Mouse (Mus musculus): ENCODE measurements around the gene Itk. TPM values are rescaled to one million over a fixed set of nuclear protein-coding genes. Genes with fewer than 3 reads are reported as not detected.
"Not testable (repeated sequence)": the region's sequence is repeated elsewhere in the genome, so short reads cannot be mapped to it uniquely, and the experiment has no call there.

The Itk gene
- polyA plus RNA-seq (2016; fragmentation: Nextera tagmentation; extraction: Ambion mirVana), result not detected in 2 replicates

- H3K9ac ChIP-seq, result no peak within 1 kb of the TSS
- no peaks in the 10 kb centered on the region for H3K36me3 ChIP-seq
- no peak within 1 kb of the TSS for H3K4me2 ChIP-seq
- no peak within 1 kb of the TSS for H3K27ac ChIP-seq
- no peak within 1 kb of the TSS for H3K4me3 ChIP-seq
- H3K9me3 ChIP-seq (replicated peaks), result no peaks in the 10 kb centered on the region
- WGBS (ENCODE audit: insufficient replicate concordance), result 58% methylated on average over 13 of the region's 13 CpGs
- ATAC-seq, result no peak
- peaks cover 4% of the 10 kb centered on the region; the same call in 1 of the 2 replicates for H3K27me3 ChIP-seq (replicated peaks)
- H3K4me1 ChIP-seq, result no peaks in the 10 kb centered on the region
These were observed at the start of gene Itk for GRCm38 (mm10) chr11:46389336-46390117. TSS of gene Itk (minus strand) at chr11:46389515.

- H3K27ac ChIP-seq, result peak overlapping the region; percentile 99
- no peaks in the 10 kb centered on the region for H3K9me3 ChIP-seq (replicated peaks)
- peak overlapping the region; percentile 98 for H3K9ac ChIP-seq
- H3K27me3 ChIP-seq (replicated peaks), result no peaks in the 10 kb centered on the region
- H3K4me2 ChIP-seq, result peak overlapping the region; percentile 65
- H3K4me1 ChIP-seq, result peaks cover 61% of the 10 kb centered on the region
- WGBS (ENCODE audit: insufficient replicate concordance), result 2% methylated on average over 23 of the region's 23 CpGs
- peaks cover 35% of the 10 kb centered on the region for H3K36me3 ChIP-seq
- no peak; the same call in 1 of the 2 replicates for ATAC-seq
- peak overlapping the region; percentile 97 for H3K4me3 ChIP-seq
These were observed 48.2 kb upstream of the Itk start for GRCm38 (mm10) chr11:46437459-46438000.

- peaks cover 55% of the 10 kb centered on the region for H3K4me1 ChIP-seq
- H3K4me2 ChIP-seq, result peak within 1 kb of the TSS; percentile 65
- H3K4me3 ChIP-seq, result peak within 1 kb of the TSS; percentile 97
- H3K36me3 ChIP-seq, result peaks cover 28% of the 10 kb centered on the region
- 2% methylated on average over 59 of the region's 59 CpGs for WGBS (ENCODE audit: insufficient replicate concordance)
- H3K9me3 ChIP-seq (replicated peaks), result no peaks in the 10 kb centered on the region
- peak; percentile 95 for ATAC-seq
- H3K27me3 ChIP-seq (replicated peaks), result no peaks in the 10 kb centered on the region
- peak within 1 kb of the TSS; percentile 99 for H3K27ac ChIP-seq
- H3K9ac ChIP-seq, result peak within 1 kb of the TSS; percentile 98
These were observed 47.6 kb upstream of the Itk start, which contains the start of gene Med7 for GRCm38 (mm10) chr11:46436760-46437458. TSS of gene Med7 (plus strand) at chr11:46436925.

GRCm38 (mm10) chr11:46435363-46435762 lies 46.0 kb upstream of the Itk start:
- H3K36me3 ChIP-seq, result peaks cover 17% of the 10 kb centered on the region
- H3K4me3 ChIP-seq, result peak overlapping the region; percentile 42
- H3K27ac ChIP-seq, result peak overlapping the region; percentile 89
- peak; percentile 55 for ATAC-seq
- 0 out of 2 replicates have a peak overlapping the region, but pooled peaks have one; percentile 63 for H3K9ac ChIP-seq
- H3K4me2 ChIP-seq, result peak overlapping the region; percentile 65
- H3K4me1 ChIP-seq, result peaks cover 43% of the 10 kb centered on the region
- H3K9me3 ChIP-seq (replicated peaks), result no peaks in the 10 kb centered on the region
- no peaks in the 10 kb centered on the region for H3K27me3 ChIP-seq (replicated peaks)

GRCm38 (mm10) chr11:46431129-46431528 lies 41.8 kb upstream of the Itk start:
- Histone ChIP-seq H3K9ac (no peak overlapping the region), H3K9me3 (replicated peaks) (no peaks in the 10 kb centered on the region), H3K4me3 (no peak overlapping the region), H3K4me2 (no peak overlapping the region), H3K4me1 (peaks cover 19% of the 10 kb centered on the region), H3K36me3 (no peaks in the 10 kb centered on the region), H3K27ac (no peak overlapping the region), H3K27me3 (replicated peaks) (no peaks in the 10 kb centered on the region)
- WGBS (ENCODE audit: insufficient replicate concordance), result 19% methylated on average over 3 of the region's 3 CpGs
- peak; percentile 61; the same call in 1 of the 2 replicates for ATAC-seq

GRCm38 (mm10) chr11:46430123-46430522 lies 40.8 kb upstream of the Itk start:
- Histone ChIP-seq H3K4me1 (peaks cover 9% of the 10 kb centered on the region), H3K4me3 (no peak overlapping the region), H3K27me3 (replicated peaks) (no peaks in the 10 kb centered on the region), H3K9me3 (replicated peaks) (no peaks in the 10 kb centered on the region), H3K9ac (no peak overlapping the region), H3K36me3 (no peaks in the 10 kb centered on the region), H3K4me2 (no peak overlapping the region), H3K27ac (no peak overlapping the region)
- WGBS (ENCODE audit: insufficient replicate concordance), result 61% methylated on average over 2 of the region's 2 CpGs
- ATAC-seq, result no peak

GRCm38 (mm10) chr11:46428131-46428530 lies 38.8 kb upstream of the Itk start:
- not testable (repeated sequence) for ATAC-seq; H3K27ac ChIP-seq; H3K27me3 ChIP-seq (replicated peaks); H3K4me3 ChIP-seq; H3K9me3 ChIP-seq (replicated peaks); H3K4me1 ChIP-seq; H3K4me2 ChIP-seq; H3K36me3 ChIP-seq; H3K9ac ChIP-seq
- WGBS (ENCODE audit: insufficient replicate concordance), result 42% methylated on average over 4 of the region's 4 CpGs

GRCm38 (mm10) chr11:46421086-46421888 lies 32.0 kb upstream of the Itk start:
- Histone ChIP-seq H3K27ac (no peak overlapping the region), H3K27me3 (replicated peaks) (no peaks in the 10 kb centered on the region), H3K9ac (no peak overlapping the region), H3K36me3 (no peaks in the 10 kb centered on the region), H3K4me1 (no peaks in the 10 kb centered on the region), H3K4me3 (no peak overlapping the region), H3K9me3 (replicated peaks) (no peaks in the 10 kb centered on the region), H3K4me2 (no peak overlapping the region)
- no peak for ATAC-seq
- WGBS (ENCODE audit: insufficient replicate concordance), result 52% methylated on average over 8 of the region's 8 CpGs

GRCm38 (mm10) chr11:46418860-46419259 lies 29.5 kb upstream of the Itk start:
- no peak overlapping the region for H3K4me2 ChIP-seq
- no peaks in the 10 kb centered on the region for H3K9me3 ChIP-seq (replicated peaks)
- no peak overlapping the region for H3K9ac ChIP-seq
- H3K4me1 ChIP-seq, result no peaks in the 10 kb centered on the region
- no peak overlapping the region for H3K4me3 ChIP-seq
- no peaks in the 10 kb centered on the region for H3K36me3 ChIP-seq
- ATAC-seq, result no peak
- WGBS (ENCODE audit: insufficient replicate concordance), result 71% methylated on average over 5 of the region's 5 CpGs
- no peaks in the 10 kb centered on the region for H3K27me3 ChIP-seq (replicated peaks)
- H3K27ac ChIP-seq, result no peak overlapping the region

- H3K27ac ChIP-seq, result no peak overlapping the region
- no peak overlapping the region for H3K4me3 ChIP-seq
- H3K4me1 ChIP-seq, result no peaks in the 10 kb centered on the region
- no peaks in the 10 kb centered on the region for H3K36me3 ChIP-seq
- H3K4me2 ChIP-seq, result no peak overlapping the region
- WGBS (ENCODE audit: insufficient replicate concordance), result 54% methylated on average over 1 of the region's 1 CpGs
- no peak for ATAC-seq
- no peak overlapping the region for H3K9ac ChIP-seq
- no peaks in the 10 kb centered on the region for H3K27me3 ChIP-seq (replicated peaks)
- no peaks in the 10 kb centered on the region for H3K9me3 ChIP-seq (replicated peaks)
These were observed 29.1 kb upstream of the Itk start for GRCm38 (mm10) chr11:46418438-46418837.

- 42% methylated on average over 2 of the region's 2 CpGs for WGBS (ENCODE audit: insufficient replicate concordance)
- H3K36me3 ChIP-seq, result no peaks in the 10 kb centered on the region
- H3K9me3 ChIP-seq (replicated peaks), result no peaks in the 10 kb centered on the region
- no peak for ATAC-seq
- H3K9ac ChIP-seq, result no peak overlapping the region
- H3K27ac ChIP-seq, result no peak overlapping the region
- H3K27me3 ChIP-seq (replicated peaks), result peaks cover 10% of the 10 kb centered on the region
- no peak overlapping the region for H3K4me3 ChIP-seq
- H3K4me1 ChIP-seq, result no peaks in the 10 kb centered on the region
- H3K4me2 ChIP-seq, result no peak overlapping the region
These were observed 20.8 kb upstream of the Itk start for GRCm38 (mm10) chr11:46410018-46410563.

Measured in liver, embryonic 12.5 days (tissue).